Comparison of ENCODE assay signal across 28 mouse cellular contexts in the genomic region with DNA sequence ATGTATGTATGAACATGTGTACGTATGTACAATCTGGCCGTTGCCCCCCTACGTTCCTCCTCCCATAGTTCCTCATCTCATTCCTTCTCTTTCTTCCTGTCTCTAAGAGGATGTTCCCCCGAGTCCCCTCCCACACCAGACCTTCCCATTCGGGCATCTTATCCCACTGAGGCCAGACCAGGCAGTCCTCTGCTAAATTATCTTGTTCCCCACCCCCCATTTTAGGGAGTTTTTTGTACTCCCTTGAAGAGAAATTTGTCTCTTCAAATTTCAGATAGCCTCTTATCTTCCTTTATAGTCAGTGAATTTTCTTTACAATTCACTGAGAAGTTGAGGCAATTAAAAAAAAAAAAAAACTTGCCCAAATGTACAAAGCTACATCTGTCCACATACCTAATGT.
"Had no signal": no experiment of that assay in that cellular context is flagged by ENCODE, and none has a peak within 500 bp of the region (broad histone marks: within the 10 kb centered on the region; RNA-seq: fewer than 3 reads in every experiment).

No protein-coding gene starts in this region.

- DNase-seq: left cerebral cortex, postnatal 4 days; liver; liver, embryonic 13.5 days; liver, postnatal 0 days; lung, adult 18-20 months; lung, adult 2 months; lung, embryonic 14.5 days; lung, postnatal 10 days; lung, postnatal 14 days; lung, postnatal 36 days; lung, postnatal 4 days; midbrain, embryonic 14.5 days had no signal

- H3K4me3 ChIP-seq: limb, embryonic 10.5 days; limb, embryonic 12.5 days; limb, embryonic 13.5 days; limb, embryonic 15.5 days; liver, embryonic 12.5 days; liver, embryonic 13.5 days; liver, embryonic 15.5 days; lung, embryonic 15.5 days; megakaryocyte, embryonic 14.5 days; midbrain, embryonic 10.5 days; midbrain, embryonic 12.5 days; midbrain, embryonic 13.5 days; midbrain, embryonic 15.5 days; myocyte; neural tube, embryonic 12.5 days had no signal

- H3K9me3 ChIP-seq: limb, embryonic 10.5 days; limb, embryonic 12.5 days; limb, embryonic 13.5 days; limb, embryonic 15.5 days; liver, embryonic 12.5 days; liver, embryonic 13.5 days; liver, embryonic 15.5 days; lung, embryonic 15.5 days; megakaryocyte, embryonic 14.5 days; midbrain, embryonic 10.5 days; midbrain, embryonic 12.5 days; midbrain, embryonic 13.5 days; midbrain, embryonic 15.5 days; neural tube, embryonic 12.5 days had no signal

- H3K4me1 ChIP-seq: limb, embryonic 10.5 days; limb, embryonic 12.5 days; limb, embryonic 13.5 days; limb, embryonic 15.5 days; liver, embryonic 12.5 days; liver, embryonic 13.5 days; liver, embryonic 15.5 days; lung, embryonic 15.5 days; megakaryocyte, embryonic 14.5 days; neural tube, embryonic 12.5 days had no signal

- H3K9ac ChIP-seq: limb, embryonic 12.5 days; limb, embryonic 13.5 days; limb, embryonic 15.5 days; liver, embryonic 12.5 days; liver, embryonic 13.5 days; liver, embryonic 14.5 days; liver, embryonic 15.5 days; liver, postnatal 0 days; lung, embryonic 14.5 days; lung, embryonic 15.5 days; midbrain, embryonic 12.5 days; midbrain, embryonic 13.5 days; midbrain, embryonic 15.5 days; neural tube, embryonic 12.5 days had no signal

- H3K36me3 ChIP-seq: limb, embryonic 10.5 days; limb, embryonic 12.5 days; limb, embryonic 13.5 days; limb, embryonic 15.5 days; liver, embryonic 12.5 days; liver, embryonic 13.5 days; liver, embryonic 15.5 days; lung, embryonic 15.5 days; midbrain, embryonic 10.5 days; midbrain, embryonic 12.5 days; midbrain, embryonic 13.5 days; midbrain, embryonic 15.5 days; neural tube, embryonic 12.5 days had no signal

- H3K27ac ChIP-seq: limb, embryonic 10.5 days; limb, embryonic 12.5 days; limb, embryonic 13.5 days; limb, embryonic 15.5 days; liver, embryonic 12.5 days; liver, embryonic 13.5 days; liver, embryonic 14.5 days; liver, embryonic 15.5 days; lung, embryonic 15.5 days; macrophage; midbrain, embryonic 10.5 days; midbrain, embryonic 12.5 days; midbrain, embryonic 13.5 days; midbrain, embryonic 15.5 days; neural tube, embryonic 12.5 days had no signal

- H3K27me3 ChIP-seq: limb, embryonic 12.5 days; limb, embryonic 13.5 days; limb, embryonic 15.5 days; liver, embryonic 12.5 days; liver, embryonic 13.5 days; liver, embryonic 15.5 days; lung, embryonic 15.5 days; megakaryocyte, embryonic 14.5 days; midbrain, embryonic 12.5 days; midbrain, embryonic 13.5 days; midbrain, embryonic 15.5 days; neural tube, embryonic 12.5 days had no signal
